32 mouse cellular contexts compared by ENCODE assay signal in the genomic region with DNA sequence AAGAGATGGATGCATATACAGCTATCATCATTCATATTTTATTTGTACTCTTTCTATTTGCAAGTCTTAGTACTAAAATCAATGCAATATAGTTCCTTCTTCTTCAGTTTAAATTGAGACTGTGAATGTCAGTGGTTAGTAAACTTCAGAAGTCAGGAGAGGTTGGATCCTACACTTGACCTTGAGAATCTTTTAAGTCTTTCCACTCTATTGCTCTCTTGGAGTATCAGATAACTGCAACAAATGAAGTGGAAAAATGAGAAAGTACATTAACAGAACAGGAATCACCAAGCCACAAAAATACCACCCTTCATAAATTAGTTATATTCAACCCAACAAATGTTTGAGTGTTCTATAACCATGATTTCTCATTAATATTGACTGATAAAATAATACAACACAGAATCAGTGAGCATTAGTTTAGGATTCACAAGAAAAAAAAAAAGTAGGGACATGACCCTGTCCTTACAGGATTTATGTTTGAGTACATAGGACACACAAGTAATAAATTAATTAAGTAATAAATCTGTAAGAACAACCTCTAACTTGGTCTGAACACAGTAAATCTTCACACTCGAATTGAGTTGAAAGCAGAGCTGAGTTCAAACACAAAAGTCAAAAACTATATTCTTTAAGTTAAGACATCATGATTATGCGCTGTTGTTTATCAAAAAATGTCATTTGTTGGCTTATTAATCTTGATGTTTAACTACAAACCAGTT.
"Had no signal": no experiment of that assay in that cellular context is flagged by ENCODE, and none has a peak within 500 bp of the region (broad histone marks: within the 10 kb centered on the region; RNA-seq: fewer than 3 reads in every experiment).

No protein-coding gene starts in this region.

- H3K9ac ChIP-seq: heart, embryonic 12.5 days; heart, embryonic 13.5 days; heart, embryonic 15.5 days; hindbrain, embryonic 12.5 days; hindbrain, embryonic 13.5 days; hindbrain, embryonic 14.5 days; hindbrain, embryonic 15.5 days; intestine, embryonic 15.5 days had no signal

- H3K27ac ChIP-seq: heart, adult 2 months; heart, embryonic 10.5 days; heart, embryonic 13.5 days; heart, embryonic 15.5 days; hindbrain, embryonic 10.5 days; hindbrain, embryonic 12.5 days; hindbrain, embryonic 13.5 days; hindbrain, embryonic 14.5 days; hindbrain, embryonic 15.5 days; hindbrain, postnatal 0 days; intestine, embryonic 15.5 days; layer of hippocampus, adult 2 months; left cerebral cortex, adult 2 months had no signal

- DNase-seq: heart, adult 18-20 months; heart, adult 2 months; heart, postnatal 10 days; heart, postnatal 14 days; heart, postnatal 36 days; heart, postnatal 4 days; kidney, adult 11 months; kidney, adult 2 months; kidney, adult 8-10 months; kidney, postnatal 10 days; kidney, postnatal 25 days; kidney, postnatal 4 days; layer of hippocampus, adult 9-11 months; layer of hippocampus, postnatal 36 days had no signal

- H3K36me3 ChIP-seq: heart, embryonic 10.5 days; heart, embryonic 12.5 days; heart, embryonic 13.5 days; heart, embryonic 15.5 days; hindbrain, embryonic 10.5 days; hindbrain, embryonic 12.5 days; hindbrain, embryonic 13.5 days; hindbrain, embryonic 15.5 days; intestine, embryonic 15.5 days had no signal

- H3K27me3 ChIP-seq: heart, embryonic 12.5 days; heart, embryonic 13.5 days; heart, embryonic 15.5 days; hindbrain, embryonic 12.5 days; hindbrain, embryonic 13.5 days; hindbrain, embryonic 15.5 days; intestine, embryonic 15.5 days had no signal

- H3K4me3 ChIP-seq: heart, adult 2 months; heart, embryonic 10.5 days; heart, embryonic 12.5 days; heart, embryonic 13.5 days; heart, embryonic 15.5 days; hindbrain, embryonic 10.5 days; hindbrain, embryonic 12.5 days; hindbrain, embryonic 13.5 days; hindbrain, embryonic 15.5 days; intestine, embryonic 15.5 days; layer of hippocampus, adult 2 months; left cerebral cortex, adult 2 months had no signal

- H3K9me3 ChIP-seq: heart, embryonic 10.5 days; heart, embryonic 12.5 days; heart, embryonic 13.5 days; heart, embryonic 15.5 days; hindbrain, embryonic 10.5 days; hindbrain, embryonic 12.5 days; hindbrain, embryonic 13.5 days; hindbrain, embryonic 15.5 days; intestine, embryonic 15.5 days had no signal

- H3K4me1 ChIP-seq: heart, embryonic 10.5 days; heart, embryonic 12.5 days; heart, embryonic 13.5 days; heart, embryonic 15.5 days; hindbrain, embryonic 10.5 days; hindbrain, embryonic 12.5 days; hindbrain, embryonic 13.5 days; hindbrain, embryonic 15.5 days; intestine, embryonic 15.5 days had no signal

- ATAC-seq: hindbrain, embryonic 16.5 days; hindbrain, postnatal 0 days; inflammation-experienced regulatory T-cells, adult 6 months; intestine, embryonic 15.5 days; intestine, embryonic 16.5 days; intestine, postnatal 0 days had no signal

- H3K4me2 ChIP-seq: heart, embryonic 11.5 days; heart, embryonic 12.5 days; heart, embryonic 13.5 days; heart, embryonic 15.5 days; hindbrain, embryonic 12.5 days; hindbrain, embryonic 13.5 days; hindbrain, embryonic 14.5 days; hindbrain, embryonic 15.5 days; intestine, embryonic 15.5 days had no signal
